Mouse (Mus musculus): Measurements from ENCODE around the gene Olfr1291-ps1.

Gene Olfr1291-ps1

GRCm38 (mm10) chr2:111496880-111497279, at the start of gene Olfr1291-ps1:
TSS of gene Olfr1291-ps1 (plus strand) at chr2:111497180.
- no peak for DNase-seq

GRCm38 (mm10) chr2:111448842-111449241, 48.1 kb upstream of the Olfr1291-ps1 start, which contains the start of gene Olfr1287:
TSS of gene Olfr1287 (plus strand) at chr2:111449142.
- DNase-seq: no peak

- DNase-seq: no peak
Measured at GRCm38 (mm10) chr2:111473801-111474200, 23.2 kb upstream of the Olfr1291-ps1 start, which contains the start of gene Olfr1288. TSS of gene Olfr1288 (plus strand) at chr2:111474101.

- DNase-seq: no peak
Measured at GRCm38 (mm10) chr2:111480519-111480918, 16.5 kb upstream of the Olfr1291-ps1 start, which contains the start of gene Olfr1289. TSS of gene Olfr1289 (plus strand) at chr2:111480819.

- no peak for DNase-seq
Measured at GRCm38 (mm10) chr2:111493729-111494128, 3.3 kb upstream of the Olfr1291-ps1 start, which contains the start of gene Olfr1290. TSS of gene Olfr1290 (minus strand) at chr2:111493829.

GRCm38 (mm10) chr2:111517451-111517850, 20.5 kb downstream of the Olfr1291-ps1 start:
- no peak for DNase-seq

- no peak for DNase-seq
Measured at GRCm38 (mm10) chr2:111524903-111525302, 27.9 kb downstream of the Olfr1291-ps1 start, which contains the start of gene Olfr1293-ps. TSS of gene Olfr1293-ps (plus strand) at chr2:111525203.

GRCm38 (mm10) chr2:111540191-111540590, 43.2 kb downstream of the Olfr1291-ps1 start, which contains the start of gene Olfr1294:
TSS of gene Olfr1294 (minus strand) at chr2:111540291.
- DNase-seq: no peak

All from lung, adult 18-20 months (tissue).